Mouse (Mus musculus) testis, postnatal 10 days (tissue): ENCODE measurements at regions not wholly inside any gene's neighbourhood (a gene's known extent, or its start where the extent isn't known, plus 50 kb on each side); places are given as distances from the start of the nearest gene placed in this dataset.
"Not testable (repeated sequence)": the region's sequence is repeated elsewhere in the genome, so short reads cannot be mapped to it uniquely, and the experiment has no call there.

Experiments
- DNase-seq: peaks from one replicate; pipeline ENCODE4 v3.0.0; 2021; ENCODE audit warnings: low spot score

DNA sequence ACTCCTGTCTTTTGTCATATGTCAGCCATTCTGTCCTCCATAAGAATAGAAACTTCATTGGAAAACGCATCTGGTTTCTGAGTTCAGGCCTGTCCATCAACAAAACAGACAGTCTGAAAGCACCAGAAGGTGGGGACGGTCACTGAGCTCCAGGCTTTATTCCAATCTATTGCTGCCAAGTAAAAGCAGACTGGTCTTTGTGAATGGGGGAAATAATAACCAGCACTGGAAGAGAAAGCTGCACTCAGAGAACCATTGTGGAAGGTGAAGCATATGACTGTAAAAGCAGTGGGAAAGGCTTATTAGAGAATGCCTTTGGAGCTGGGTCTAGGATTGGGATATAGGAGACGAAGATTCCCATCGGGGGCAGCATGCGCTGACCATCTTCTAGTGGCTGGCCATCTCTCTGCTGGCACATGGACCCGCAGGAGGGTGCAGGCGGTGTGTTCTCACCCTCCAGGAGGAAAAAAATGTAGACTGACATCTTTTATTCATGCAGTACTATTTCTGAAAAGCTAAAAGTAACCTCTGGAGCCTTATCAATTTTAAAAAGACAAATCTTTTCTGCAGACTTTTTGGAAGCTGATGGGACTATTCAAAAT lies 1638.0 kb downstream of the Car8 start:
- no peak for DNase-seq

- DNase-seq, result no peak
Measured at GRCm38 (mm10) chr4:6596321-6596720, 1642.5 kb downstream of the Car8 start.

- DNase-seq, result not testable (repeated sequence)
Measured at GRCm38 (mm10) chr4:6592890-6593289, 1646.0 kb downstream of the Car8 start.

- DNase-seq, result peak; percentile 56
Measured at GRCm38 (mm10) chr4:6561604-6562357, 1677.1 kb downstream of the Car8 start.

DNA sequence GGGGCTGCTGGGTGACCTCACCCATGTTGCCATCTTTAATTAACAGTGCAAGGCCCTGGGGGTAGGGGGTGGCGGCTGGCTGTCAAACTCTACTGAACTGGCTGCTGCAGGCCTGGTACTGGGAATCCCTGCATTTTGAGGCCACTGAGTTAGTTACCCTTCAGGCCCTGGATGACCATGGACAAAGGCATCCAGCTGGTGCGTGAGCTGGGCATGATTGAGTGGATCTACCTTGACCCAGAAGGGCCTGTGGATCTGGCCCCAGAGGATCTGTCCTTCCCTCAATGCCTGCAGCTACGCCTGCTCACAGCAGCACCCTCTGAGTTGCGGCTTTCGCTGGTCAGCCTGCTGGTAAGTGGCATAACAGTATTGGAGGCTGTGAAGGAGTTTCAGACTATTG lies 1699.2 kb downstream of the Car8 start:
- no peak for DNase-seq

DNA sequence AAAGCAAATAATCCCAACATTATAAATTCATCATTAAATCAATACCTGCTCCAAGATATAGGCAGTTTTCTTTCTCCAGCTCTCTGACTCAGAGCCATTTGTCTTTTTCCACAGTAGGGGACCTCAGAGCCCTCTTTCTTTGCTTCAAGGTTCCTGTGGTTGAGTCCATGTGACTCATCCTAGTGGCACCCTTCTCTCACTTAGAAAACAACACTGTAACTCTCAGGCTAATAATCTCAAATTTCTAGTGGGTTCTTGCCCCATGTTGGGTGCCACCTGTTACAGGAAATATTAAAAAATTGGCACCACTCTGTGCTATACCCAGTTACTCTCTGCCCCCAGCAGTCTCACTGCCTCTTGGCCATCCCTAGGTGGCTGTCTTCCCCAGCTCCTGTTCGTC lies 1706.4 kb downstream of the Car8 start:
- no peak for DNase-seq

DNA sequence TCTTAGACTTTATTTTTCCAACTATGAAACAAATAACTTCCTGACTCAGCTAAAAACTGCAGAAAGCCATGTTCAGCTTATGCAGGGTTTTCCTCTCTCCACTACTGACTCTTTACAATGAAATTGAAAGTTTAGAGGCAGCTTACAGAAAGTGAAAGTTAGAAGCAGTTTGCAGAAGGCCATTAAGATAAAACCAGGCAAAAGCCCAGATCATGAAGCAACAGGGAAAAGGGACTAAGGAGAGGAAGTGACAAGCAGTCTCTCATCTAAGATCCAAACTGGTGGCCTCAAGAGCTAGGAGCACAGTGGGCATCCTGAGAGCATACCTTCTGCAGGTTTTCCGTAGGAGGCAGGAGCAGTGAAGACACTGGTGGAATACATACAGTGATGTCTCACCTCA lies 1721.2 kb downstream of the Car8 start:
- no peak for DNase-seq

DNA sequence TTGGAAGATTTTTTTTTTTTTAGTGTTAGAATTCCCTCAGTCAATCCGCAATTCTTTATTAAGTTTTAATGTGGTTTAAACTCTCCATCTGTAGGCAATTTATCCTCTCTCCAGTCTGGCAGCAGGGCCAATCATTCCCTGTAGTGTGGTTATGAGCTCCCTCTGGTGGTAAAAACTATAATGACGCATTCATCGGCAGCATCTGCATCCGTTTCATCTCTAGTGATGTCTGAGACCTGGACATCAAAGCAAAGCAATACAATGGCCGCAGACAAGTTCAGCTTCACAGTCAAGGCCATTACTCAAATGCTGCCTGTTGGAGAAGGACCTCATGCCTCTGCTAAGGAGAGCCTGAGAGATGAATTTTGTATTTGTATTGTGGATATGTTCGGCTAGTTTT lies 1721.7 kb upstream of the Impad1 start:
- DNase-seq, result peak; percentile 58

DNA sequence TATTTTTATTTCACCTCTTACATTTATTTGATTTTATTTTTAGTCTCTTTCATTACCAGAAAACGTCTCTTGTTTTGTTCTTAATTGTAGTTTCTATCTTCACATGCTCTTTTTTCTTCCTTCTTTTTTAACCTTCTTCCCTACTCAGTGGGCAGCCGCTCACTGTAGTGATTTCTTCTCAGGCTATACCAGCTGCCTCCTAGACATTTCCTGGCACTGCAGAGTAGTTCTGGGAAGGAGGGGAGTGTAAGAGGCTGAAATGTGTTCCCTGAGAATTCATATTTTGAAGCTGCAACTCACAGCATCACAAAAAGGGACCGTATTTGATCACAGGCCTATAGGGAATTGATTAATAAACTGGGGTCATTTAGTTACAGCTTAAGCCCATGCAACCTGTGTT lies 1720.5 kb upstream of the Impad1 start:
- no peak for DNase-seq

GRCm38 (mm10) chr4:6512749-6513364 lies 1719.7 kb upstream of the Impad1 start:
- DNase-seq, result peak; percentile 84

DNA sequence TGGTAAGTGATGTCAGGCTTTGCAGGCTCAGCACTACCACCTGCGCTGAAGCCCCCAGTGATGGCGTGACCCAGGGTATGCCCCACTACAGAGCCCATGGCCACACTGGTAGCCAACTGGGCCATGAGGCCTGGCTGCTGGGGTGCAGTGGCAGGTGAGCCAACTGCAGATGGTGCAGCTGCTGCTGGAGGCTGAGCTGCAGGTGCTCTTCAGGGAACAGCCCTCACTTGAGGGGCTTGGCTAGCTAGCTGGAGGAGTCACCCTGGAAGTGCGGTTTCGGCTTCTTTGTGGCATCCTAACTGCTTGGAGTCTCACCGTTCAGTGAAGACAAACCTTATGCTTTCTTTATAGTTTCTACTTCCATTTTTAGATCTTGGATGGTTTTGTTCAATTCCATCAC lies 1714.9 kb upstream of the Impad1 start:
- no peak for DNase-seq
